Mouse (Mus musculus): ENCODE data around the gene Oma1. TPM values are rescaled to one million over a fixed set of nuclear protein-coding genes. Genes with fewer than 3 reads are reported as not detected.

Oma1 gene
- total RNA-seq, 2 experiments from 2014 or later: 14.1 to 15.7 TPM

DNA sequence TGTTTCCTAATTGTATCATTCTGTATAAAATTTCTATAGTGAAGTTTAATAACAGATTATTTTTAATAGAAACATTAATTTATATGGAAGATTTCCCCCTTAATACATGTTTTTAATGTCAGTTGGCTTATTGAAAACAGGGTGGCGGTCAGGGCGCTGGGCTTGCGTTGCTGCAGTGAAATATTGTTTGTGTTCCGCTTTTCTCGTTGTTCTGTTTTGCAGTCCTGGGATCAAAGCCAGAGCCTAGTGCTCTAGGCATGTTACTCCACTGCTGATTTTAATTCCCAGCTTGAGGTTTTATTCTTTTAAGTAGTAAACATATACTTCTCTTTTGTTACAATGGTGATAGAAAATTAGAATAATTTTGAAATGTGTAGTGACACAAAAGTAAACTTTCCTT is 39.3 kb downstream of the Oma1 start:
- DNase-seq (ENCODE audit: low spot score in 2 of 2): no peak

DNA sequence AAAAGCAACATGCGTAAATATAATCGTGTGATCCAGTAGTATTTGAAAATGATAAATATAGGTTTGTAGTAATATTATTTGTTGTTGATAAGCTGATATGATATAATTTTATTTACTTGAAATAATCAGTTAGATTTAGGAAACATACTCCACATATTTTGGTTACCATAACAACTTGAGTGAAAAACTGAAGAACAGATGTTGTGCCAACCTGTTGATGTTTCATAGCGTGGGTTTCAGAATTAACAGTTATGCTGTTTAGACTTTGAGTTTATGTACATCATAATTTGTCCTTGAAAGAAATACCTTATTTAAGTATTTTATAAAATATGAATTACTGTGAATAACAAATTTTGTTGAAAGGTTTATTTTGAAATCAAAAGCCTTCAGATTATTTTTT is 43.8 kb downstream of the Oma1 start:
- DNase-seq (ENCODE audit: low spot score in 2 of 2): no peak

DNA sequence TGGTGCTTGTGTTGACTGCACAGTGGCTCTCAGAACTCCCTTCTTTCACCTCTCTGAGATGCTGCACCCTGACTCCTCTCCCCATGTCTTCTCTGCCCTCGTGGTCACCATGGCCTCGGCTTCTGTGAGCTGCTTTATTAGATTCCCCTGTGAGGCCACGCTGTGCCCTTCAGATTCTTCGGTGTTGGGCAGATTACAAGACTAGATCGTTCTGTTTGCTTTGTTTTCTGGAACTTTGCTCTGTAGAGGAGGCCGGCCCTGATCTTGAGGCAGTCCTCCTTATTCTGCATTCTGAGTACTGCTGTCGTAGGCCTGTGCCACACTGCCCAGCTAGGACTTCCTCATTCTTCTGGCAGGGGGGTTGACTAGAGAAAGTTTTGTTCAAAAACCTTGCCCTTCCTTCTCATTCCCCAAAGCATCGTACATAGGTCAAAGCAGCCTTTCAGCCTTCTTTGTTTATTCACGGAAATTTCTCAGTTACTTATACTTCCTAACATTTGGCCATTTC is 45.4 kb downstream of the Oma1 start:
- no peak for DNase-seq (ENCODE audit: low spot score in 2 of 2)

DNA sequence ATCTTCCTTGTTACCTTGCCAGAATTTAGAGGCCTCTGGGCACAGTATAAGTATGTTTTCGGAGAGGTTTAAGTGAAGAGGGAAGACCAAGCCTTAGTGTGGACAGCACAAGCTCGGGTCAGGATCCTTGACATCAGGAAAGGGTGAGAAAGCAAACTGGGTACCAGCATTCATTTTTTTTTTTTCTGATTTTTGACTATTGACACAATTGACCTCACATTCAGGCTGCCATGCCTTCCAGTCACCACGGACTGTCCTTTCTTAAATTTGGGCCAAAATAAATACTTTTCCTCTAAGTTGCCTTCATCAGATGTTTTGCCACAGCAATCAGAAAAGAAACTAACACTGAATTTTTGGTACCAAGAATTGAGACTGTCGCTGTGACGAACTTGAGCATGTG is 68.6 kb downstream of the Oma1 start:
- no peak for DNase-seq (ENCODE audit: low spot score in 2 of 2)

DNA sequence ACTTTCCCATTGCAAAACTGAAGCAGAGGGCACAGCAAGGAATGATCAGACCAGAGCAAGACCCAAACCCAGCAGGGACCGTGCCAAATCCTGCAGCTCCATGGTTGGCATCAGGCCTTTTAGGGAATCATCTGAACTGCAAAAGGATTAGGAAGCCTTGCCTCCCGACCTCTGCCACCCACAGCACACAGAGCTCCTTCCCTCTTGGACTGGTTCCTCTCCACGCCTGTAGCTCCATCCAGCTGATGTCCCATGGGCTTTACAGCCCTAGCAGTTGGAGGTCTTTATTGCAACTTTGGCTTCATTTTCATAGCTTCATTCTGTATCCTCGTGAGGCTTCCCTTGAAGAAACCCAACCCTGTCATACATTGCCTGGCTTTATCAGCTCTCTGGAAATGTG is 71.4 kb downstream of the Oma1 start:
- no peak for DNase-seq (ENCODE audit: low spot score in 2 of 2)

DNA sequence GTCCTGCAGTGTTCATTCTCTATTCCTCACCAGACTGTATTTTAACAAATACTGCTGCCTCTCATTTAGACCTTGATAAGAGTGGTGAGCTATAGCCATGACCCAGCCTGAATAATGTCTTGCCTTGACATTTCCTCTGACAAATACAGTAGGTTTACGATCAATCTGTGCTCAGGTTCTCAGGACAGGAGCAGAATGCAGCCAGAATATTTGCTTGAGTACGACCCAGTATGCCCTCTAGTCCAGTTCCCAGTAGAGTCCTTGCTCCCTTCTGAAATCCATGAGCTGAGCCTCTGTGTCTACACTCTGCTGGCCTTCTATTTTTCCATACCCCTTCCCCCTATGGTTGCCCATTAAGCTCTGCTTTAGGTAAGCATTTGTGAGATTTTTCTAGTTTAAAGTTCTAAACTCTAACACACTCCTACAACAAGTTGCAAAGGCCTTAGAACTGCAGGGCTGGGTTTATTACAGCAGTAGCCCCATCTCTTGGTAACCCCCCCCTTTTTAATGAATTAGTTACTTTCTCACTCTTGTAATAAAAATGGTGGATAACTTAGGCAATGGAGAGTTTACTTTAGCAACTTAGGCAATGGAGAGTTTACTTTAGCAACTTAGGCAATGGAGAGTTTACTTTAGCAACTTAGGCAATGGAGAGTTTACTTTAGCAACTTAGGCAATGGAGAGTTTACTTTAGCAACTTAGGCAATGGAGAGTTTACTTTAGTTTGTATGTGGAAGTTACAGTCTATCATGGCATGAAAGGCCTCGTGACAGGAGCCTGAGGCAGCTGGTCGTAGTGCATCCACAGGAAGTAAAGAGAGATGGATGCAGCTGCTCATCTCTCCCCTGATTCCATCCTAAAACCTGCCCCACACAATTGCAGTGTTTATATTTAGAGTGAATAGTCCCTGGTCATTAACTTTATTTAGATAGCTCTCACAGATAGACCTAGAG is 72.5 kb downstream of the Oma1 start:
- DNase-seq (ENCODE audit: low spot score in 2 of 2): no peak

DNA sequence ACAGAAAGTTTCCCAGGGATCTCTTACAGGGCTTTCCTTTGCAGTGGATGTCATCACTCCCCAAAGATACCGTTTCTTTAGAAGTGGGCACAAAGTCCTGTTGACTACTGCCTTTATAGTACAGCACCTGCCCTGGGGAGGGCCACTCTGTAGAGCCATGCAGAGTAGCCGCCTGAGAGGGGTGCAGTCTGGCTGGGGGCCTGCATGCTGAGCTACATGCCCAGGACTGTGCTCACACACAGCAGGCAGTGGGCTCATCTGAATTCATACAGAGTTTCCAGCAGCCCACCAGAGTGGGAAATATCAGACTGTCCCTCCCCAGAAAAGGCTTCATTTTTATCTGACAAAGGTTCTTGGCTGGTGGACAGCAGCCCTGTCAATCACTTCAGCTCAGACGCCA is 73.7 kb downstream of the Oma1 start:
- DNase-seq (ENCODE audit: low spot score in 2 of 2): no peak

DNA sequence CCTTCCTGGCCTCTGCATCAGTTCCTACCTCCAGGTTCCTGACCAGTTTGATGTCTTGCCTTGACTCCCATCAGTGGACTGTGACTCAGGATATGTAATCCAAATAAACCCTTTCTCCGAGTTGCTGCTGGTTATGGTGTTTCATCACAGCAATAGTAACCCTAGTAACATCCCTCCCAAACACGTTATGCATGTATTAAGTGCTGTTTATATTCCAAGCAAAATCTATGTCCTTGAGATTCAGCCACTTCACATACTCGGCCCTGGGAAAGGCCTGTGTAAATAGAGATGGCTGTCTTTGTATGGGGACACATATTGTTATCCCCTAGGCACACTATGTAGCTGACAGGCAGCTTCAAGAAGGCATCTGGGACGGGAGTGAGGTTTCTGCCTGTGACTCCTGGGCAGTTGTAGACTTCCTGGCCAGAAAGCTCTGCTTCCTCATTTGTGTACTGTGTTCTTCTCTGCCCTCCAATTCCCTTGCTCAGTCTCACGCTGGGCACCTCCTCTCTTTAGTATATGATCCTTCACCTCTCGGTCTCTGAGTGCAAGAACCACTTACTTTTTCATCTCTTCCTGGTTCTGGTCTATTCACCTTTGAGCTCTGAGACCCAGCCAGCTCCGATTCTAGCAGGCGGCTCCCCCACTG is 75.0 kb downstream of the Oma1 start:
- no peak for DNase-seq (ENCODE audit: low spot score in 2 of 2)

DNA sequence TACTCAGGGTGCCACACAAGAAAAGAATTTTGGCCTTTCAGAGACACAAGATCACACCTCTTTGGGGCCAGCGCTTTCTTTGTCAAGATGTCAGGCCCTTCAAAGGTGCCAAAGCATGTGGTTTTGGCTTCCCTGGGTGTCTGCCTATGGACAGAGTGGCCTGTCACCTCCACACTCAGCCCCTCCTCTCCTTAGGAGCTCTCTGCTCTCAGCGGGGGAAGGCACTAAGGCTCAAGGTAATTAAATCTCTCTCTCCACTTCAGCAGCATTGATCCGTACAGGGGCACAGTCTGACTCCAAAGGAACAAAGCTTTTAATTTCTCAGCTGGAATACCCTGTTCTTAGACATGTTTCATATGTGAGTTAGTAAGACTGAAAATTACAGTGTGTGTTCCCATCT is 76.0 kb downstream of the Oma1 start:
- DNase-seq (ENCODE audit: low spot score in 2 of 2): no peak

DNA sequence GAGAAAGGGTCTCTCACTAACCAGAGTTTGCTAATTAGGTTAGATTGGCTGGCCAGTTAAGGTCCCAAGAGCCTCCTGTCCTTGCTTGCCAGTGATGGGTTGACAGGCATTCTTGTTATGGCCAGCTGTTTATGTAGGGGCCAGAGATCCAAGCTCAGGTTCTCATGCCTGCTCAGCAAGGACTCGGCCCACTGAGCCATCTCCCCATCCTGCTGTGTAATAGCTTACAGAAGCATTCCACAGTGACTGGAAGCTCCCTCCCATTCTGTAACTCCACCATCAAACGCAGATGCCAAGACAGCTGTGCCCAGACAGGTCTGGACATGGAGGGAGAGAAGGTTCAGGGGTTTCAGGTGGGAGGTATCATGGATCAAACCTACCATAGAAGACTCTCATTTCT is 76.9 kb downstream of the Oma1 start:
- no peak for DNase-seq (ENCODE audit: low spot score in 2 of 2)

DNA sequence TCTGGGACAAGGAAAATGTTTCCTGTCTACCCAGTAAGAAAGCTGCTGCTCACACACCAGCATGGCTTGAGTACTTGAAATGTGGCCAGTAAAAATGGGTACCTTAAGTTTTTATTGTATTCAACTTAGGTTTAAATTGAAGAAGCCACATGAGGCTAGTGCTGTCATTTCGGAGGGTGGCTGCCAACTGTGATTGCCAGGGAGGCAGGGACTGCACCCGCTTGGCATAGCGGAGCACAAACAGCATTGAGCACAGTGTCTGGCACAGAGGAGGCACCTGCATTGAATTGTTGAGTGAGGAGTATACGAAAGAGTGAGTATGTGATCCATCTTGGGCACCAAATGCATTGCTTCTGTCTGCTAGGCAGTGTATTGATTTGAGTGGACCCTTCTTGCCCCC is 81.5 kb downstream of the Oma1 start:
- DNase-seq (ENCODE audit: low spot score in 2 of 2): no peak

DNA sequence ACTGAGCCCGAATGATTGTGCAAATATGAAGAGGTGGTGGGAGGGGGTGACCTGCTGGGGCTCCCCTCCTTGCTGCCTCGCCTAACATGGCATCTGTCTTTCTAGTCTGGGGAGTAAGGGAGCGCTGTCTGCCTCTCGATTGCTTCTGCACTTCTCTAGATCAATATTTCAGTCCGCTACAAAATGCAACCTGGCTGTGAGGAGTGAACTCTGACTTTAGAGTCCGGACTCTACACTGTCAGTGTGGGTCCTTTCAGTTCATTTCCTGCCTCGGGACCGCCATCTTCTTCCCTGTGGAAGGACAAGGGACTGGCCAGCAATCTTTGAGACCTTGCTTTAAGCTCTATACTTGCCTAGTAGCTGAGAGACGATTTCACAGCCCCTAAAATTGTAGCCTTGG is 82.3 kb downstream of the Oma1 start:
- DNase-seq (ENCODE audit: low spot score in 2 of 2): no peak

DNA sequence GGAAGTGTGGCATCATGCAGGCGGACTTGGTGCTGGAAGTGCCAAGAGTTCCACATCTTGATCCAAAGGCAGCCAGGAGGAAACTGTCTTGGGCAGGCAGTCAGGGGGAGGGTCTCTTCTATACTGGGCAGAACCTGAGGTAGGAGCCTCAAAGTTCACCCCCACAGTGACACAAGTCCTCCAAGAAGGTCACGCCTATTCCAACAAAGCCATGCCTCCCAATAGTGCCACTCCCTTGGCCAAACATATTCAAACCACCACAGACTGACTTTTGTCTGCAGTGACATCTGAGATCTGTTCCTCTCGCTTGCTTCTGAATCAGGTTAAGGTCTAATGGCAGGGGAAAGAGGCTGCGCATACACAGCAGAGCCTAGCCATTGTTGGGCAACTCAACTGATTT is 83.3 kb downstream of the Oma1 start:
- DNase-seq (ENCODE audit: low spot score in 2 of 2): no peak

DNA sequence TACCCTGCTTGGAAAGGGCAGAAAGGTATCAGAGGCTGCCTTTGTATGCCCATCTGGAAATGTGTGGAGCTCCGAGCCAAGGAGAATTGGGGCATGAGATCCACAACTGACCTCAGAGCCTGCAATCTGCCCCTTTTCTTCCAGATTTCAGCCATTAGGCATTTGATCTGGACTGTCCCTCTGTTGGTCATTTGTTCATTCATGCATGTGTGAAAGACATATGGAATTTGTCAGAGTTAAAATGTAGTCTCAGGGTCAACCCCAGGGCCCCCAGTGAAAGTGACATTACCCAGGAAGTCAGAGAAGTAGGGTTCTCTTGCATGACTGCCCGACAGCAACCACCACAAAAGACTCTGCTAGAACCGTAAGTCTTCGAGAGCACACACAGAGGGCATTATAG is 89.0 kb downstream of the Oma1 start:
- DNase-seq (ENCODE audit: low spot score in 2 of 2): no peak

DNA sequence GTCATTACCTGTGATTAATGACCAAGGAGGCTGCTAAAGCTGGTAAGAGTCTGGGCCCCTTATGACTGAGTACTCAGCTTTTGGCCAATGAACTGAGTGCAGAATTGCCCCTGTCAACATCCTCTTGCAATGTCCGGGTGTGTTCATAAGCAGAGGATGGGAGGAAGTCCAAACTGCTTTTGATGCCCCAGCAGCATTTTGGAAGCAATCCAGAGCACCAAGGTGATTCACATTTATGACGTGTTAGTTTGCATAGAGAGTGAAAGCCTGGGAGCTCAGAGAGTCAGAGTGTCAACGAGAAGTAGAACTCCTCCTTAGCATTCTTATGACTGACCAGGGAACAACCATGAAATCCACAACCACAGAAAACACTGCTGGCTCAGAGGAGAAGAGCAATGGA is 91.7 kb downstream of the Oma1 start:
- DNase-seq (ENCODE audit: low spot score in 2 of 2): no peak

DNA sequence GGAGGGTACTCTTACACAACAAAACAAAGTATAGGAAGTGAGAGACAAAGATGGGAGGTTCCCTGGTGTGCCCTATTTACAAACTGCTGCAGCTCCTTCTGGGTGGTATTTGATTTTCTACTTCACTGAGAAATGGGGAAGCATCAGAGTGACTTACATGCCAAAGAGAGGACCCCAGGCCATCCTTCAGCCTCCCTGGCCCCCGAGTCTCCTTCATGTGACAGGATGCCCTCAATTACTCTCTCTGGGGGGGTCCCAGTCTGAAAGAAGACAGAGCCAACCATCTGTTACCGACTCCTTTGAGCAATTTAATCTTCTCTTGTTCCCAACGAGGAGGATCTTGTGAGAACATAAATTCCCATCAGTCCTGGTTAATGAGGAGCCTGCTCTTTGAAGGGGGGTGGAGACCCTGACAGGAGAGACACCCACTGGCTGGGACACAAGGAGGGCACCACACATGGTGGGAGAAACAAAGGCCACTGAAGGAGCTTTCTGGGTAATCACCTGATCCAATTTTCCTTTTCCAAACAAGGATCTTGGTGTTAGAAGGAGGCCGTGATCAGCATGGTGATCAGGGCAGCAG is 96.7 kb downstream of the Oma1 start:
- no peak for DNase-seq (ENCODE audit: low spot score in 2 of 2)

Other genes with a start within 250 kb of the Oma1 start
- gene Mier1, start 199.4 kb upstream of the Oma1 start, total RNA-seq (2021): 10 to 100 TPM; 51.8 to 53.2 TPM
- gene Wdr78, start 199.3 kb upstream of the Oma1 start, total RNA-seq (2021): 1 to 10 TPM; 3.5 to 6.3 TPM
- 10 to 100 TPM; 10.1 to 14.2 TPM for gene Slc35d1, start 98.6 kb upstream of the Oma1 start, total RNA-seq (2021)
- gene 4921539E11Rik, start 22.9 kb upstream of the Oma1 start, total RNA-seq (2021): not detected